Mouse (Mus musculus) NIH3T3 (cell line): ENCODE measurements around the gene Cpn2.

Experiments
- DNase-seq: peaks from one replicate; pipeline ENCODE4 v3.0.0-alpha.2; 2012; ENCODE audit warnings: low read depth

The Cpn2 gene

DNA sequence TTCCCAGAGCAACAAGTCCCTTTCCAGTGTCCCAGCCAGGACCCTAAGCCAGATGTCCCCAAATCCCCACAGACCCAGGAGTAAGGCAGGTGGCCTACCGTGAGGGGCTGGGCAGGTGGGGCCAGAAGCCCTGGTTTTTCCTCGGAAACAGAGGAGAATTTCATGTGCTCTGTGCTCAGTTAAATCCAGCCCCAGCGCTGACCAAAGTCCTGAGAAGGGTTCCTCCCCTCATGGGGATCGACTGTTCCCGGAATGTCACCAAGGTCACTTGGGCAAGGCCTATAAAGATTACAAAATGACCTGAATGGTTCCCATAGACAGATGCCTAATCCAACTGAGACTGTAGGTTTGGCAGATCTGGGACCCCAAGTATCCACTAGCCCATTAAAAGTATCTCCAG lies at the start of gene Cpn2:
Gene Cpn2 (minus strand): TSS at position 141 of the 400 bp plus-strand sequence.
- DNase-seq, result no peak

DNA sequence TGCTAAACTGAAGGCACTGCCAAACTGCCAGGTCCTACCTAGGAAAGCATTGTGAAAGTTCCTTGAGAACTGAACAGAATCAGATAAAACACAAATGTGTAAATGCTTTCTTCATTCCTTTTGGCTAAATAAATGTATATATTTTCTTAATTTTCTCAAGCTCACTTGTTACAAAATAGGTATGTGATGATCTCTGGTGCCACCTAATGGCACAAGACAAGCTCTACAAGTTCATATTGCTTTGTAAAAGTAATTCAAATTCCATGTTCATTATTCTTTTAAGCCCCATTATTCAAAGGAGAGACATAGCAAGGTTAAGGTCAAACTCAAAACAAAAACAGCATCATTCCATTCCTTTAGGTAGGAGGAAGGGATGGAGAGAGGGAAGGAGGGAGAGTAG lies 46.9 kb upstream of the Cpn2 start:
- DNase-seq, result peak; percentile 80

DNA sequence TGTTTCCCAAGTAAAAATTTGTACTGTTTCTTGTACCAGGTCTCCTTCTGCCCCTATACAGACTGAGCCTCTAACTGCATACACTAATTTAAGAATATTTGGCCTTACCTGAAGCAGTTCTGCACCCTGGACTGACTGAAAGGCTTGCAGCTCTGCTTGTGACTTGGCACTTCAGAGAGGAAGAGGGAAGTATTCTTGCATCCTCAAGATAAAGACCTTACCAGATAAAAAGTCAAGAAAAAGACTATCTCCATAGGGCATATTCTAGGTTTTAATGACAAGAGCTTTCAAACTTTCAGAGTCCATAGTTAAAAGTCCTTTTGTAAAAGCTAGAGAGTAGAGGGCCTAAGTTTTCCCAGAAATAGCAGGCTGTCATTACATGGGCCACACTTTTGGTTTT lies 43.3 kb upstream of the Cpn2 start, which contains the start of gene Gp5:
Gene Gp5 (minus strand): TSS at position 133 of the 400 bp plus-strand sequence.
- DNase-seq, result no peak

DNA sequence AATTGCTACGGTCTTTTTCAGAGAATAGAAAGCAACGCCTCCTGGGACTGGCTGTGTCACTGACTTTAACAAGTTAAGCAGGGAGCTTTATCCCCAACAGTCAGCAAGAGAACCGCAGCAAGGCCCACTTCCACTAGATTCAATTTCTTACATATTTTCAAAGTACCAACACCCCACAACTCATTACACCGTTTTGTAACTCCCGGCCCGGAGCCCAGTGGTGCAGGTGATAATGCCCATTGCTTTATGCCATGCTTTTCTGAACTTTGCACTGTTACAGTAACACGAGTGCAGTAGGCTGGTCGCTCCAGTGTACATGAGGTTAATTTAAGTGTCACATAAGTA lies 42.8 kb upstream of the Cpn2 start:
- no peak for DNase-seq

DNA sequence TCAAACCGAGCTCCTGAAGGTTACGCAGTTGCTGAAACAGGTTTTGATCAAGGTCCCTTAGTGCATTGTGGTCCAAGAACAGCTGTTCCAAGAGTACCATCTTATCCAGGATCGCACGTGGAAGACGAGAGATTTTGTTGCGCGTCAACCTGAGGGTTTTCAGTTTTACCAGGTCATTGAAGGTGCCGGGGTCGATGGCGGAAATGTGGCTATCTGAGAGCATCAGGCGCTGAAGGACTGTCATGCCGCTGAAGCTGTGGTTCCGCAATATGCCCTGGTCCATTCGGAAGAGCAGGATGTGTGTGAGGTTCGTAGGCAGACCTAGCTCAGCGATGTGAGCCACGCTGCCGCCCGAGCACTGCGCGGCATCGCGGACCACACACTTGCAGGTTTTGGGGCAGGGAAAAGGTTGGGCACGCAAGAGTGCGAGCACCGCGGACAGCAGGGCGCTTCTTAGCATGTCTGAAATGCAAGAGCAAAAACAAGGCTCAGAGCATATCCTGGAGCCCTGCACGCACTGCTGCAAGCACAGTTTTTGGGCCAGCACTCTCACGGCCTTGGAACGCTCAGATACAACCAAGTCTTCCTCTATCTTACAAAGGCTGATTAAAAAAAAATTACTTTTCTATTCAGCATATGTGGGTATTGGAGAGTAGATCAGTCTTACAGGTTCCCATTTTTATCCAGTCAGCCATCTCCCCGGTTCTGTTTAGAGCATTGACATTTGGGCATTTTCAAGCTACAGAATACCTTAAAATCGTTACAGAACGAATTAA lies 42.3 kb upstream of the Cpn2 start:
- no peak for DNase-seq

DNA sequence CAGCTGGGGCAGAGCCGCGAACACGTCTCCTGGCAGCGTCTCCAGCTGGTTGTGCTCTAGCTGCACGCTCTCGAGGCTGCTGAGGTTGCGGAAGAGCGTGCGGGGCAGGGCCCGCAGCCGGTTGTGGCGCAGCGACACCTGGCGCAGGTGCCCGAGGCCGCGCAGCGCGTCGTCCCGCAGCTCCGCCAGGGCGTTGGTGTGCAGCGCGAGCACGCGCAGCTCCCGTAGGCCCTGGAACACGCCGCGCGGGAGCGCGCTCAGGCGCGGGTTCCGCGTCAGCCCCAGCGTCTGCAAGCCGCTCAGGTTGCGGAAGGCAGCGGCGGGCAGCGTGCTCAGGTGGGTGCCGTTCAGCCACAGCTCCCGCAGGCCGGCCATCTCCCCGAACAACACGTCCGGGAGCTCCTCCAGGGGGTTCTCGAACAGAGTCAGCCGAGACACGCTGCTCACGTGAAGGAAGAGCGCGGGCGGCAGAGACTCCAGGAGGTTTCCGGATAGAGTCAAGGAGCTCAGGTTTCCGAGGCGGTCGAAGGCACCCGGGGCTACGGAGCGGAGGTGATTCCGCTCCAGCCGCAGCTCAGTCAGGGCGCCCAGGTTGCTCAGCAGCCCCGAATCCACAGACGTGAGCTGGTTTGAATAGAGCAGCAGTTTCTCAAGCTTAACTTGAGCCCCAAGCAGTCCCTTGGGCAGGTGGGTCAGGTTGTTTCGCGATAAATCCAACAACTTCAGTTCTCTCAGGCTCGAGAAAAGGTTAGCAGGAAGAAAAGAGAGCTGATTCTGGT lies 41.5 kb upstream of the Cpn2 start:
- DNase-seq, result no peak

DNA sequence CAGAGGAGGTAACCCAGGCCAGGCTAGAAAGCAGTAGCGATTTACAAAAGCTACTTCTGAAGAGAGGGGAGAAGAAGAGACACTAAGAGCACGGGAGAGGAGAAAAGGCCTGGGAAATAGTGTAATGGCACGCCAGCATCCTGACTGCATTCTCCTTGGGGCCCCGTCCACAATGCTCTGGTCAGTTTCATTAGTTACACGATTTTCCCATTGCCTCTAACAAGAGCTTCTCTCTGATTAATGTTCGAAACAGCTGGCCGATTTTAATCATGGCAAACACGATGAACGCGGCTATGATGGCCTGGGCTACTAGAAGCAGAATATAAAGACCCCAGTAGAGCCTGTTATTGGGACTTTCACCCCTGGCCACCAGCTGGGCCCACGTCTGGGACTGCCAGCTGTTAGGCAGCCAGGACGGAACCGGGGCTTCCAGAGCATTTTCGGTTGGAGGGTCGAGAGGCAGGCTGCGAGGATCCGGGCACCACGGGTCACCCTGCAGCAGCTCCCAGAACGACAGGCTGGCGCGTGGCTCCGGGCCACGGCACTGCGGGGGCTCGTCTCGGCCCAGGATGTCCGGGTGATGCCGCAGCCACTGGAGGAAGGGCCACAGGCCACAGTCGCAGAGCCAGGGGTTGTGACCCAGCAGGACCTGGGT lies 40.8 kb upstream of the Cpn2 start:
- DNase-seq, result no peak

DNA sequence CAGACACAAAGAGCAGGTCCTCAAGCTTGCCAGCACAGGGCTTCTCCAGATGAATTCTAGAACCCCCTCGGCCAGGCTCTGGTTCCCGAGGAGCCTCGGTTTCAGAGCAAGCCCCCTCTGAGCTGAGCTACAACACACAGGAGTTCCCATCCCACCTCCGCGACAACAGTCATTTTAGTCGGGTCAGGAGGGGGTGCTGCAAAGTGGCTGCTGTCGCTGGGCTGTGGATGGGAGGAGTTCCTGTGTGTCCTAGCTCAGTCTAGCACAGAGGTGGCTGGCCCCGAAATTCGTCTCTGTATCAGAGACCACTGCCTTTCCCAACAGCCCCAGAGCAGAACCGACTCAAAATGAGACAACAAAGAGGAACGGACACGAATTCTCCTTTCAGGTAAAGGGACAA lies 40.0 kb upstream of the Cpn2 start:
- no peak for DNase-seq

DNA sequence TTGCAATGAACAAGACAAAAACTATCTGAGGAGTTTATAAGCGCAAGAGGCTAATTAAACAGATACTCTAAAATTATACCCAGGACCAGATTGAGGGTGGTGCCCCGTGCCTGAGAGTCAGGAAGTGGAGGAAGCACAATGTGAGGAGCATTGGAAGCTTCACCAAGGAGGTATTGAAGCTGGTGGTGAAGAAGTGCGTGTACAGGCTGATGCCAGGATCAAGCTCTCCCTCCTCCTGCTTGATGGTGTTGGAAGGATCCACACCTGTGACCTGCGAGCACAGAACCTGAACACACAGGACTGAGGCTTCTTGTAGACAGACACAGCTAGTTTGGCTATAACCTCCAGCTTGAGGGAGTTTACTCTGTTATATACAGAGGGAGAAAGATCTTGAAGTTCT lies 38.8 kb upstream of the Cpn2 start:
- no peak for DNase-seq

DNA sequence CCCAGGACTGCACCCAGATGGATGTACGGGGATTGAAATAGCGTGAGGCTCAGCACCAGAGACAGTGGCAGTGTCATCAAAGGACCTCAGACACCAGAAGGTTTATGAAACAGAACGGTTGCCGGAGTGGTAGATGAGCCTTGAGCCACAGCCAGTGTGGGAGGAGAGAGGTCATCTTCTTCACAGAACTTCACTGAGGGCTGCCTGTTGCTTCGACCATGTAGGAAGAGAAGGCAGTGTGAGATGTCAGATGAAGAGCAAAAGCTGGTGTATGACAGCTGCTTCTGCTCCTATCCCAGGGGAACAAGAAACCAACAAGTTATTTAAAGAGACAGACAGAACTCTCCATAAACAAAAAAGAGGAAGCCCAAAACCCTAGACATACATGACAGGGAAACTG lies 36.9 kb upstream of the Cpn2 start:
- DNase-seq, result no peak

DNA sequence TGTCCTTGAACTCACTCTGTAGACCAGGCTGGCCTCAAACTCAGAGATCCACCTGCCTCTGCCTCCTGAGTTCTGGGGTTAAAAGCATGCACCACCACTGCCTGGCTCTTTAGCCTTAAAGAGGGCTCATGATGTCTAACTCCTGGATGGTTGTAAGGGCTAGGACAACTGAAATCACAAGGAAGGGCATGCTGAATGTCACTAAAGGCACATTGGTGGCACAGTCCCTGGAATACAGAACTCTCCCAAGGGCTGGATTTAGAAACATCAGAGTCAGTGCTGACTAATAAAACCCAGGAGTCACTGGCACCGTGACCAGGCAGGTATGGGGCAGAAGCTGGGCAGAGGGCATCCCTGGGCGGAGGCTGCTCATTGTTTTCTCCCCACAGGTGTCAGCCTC lies 36.1 kb upstream of the Cpn2 start:
- DNase-seq, result no peak

DNA sequence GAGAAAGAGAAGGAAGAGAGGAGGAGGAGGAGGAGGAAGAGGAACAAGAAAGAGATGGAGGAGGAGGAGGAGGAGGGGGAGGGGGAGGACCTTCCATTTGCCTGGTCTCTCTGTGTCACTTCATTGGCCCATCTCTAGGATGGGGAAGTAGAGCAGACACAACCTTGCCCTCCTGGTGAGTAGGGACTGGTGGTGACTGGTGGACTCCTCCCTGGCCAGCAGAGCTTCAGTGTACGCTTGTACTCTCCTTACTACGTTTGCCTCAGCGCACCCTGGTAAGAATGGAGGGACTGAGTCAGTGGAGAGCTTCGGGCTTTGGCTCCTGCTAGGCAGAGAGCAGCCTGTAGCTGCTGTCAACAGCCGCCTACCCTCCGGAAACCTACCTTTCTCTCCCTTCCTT lies 35.4 kb upstream of the Cpn2 start:
- no peak for DNase-seq

DNA sequence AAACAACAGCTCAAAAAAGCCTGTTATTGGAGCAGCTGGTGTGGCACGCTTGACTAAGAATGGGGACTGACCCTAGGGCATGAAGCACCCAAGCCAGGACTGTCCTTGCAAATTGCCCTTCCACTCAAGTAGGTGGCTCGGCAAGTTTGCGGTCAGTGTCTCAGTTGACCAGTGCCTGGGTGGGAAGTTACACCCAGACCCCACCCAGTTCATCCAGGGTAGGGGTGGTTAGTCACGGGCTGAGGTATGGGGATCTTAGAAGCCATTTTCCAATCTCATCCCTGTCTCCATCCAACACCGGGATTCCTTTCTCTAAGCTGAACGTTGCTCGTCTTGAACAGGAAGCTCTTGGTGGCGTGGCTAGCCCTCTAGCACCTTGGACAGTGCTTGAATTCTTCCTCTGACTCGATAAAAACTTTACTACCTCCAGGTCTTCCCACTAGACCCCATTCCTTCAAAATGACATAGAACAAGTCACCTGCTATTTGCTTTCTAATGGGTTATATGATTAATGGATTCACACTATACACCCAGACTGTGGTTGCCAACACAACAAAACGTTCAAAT lies 32.5 kb upstream of the Cpn2 start:
- DNase-seq, result peak; percentile 42

DNA sequence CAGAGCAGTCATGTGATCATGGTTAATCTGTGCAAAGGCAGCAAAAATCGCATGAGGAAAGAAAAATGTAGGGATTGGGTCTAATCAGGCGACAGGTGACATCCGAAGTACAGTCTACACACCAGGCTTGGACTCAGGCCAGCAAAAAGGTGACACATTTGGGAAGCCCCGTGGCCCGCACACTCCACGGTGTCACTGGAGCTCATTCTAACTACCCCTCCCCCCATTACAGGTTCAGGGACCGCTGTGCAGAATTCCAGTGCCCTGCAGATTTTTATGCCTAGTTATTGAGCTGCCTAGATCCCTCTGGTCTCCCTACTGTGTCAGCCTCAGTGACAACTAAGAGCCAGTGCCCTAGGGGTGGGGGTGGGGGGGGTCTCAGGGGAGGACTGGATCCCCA lies 30.2 kb upstream of the Cpn2 start:
- no peak for DNase-seq

DNA sequence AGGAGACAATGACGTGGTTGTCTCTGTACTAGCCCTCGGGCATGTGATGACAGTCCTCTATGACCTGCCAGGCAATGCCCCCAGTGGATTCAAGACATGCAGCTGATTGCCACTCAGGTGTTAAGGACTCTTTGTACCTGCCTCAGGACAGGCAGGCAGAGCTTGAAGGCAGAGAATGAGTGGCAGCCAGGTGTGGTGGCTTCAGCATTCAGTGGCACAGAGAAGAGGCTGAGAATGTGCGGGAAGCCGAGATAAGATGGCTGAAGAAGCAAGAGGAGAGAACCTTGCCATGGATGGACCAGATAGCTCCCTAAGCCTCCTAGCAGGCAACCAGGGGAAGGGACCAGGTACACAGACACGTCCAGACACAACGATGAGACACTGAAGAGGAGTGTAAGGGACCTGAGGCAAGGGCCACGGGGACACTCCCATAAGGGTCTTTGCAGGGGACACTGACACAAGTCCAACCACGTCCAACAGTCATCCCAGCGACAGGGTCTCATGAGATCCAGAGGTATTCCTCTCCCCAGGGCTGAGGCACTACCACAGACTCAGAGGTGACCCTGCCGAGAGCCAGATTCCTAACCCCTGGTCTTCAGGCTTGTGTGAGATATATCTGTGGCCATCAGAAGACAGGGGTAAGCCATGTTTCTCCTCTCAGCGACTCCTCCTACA lies 29.4 kb upstream of the Cpn2 start:
- no peak for DNase-seq

DNA sequence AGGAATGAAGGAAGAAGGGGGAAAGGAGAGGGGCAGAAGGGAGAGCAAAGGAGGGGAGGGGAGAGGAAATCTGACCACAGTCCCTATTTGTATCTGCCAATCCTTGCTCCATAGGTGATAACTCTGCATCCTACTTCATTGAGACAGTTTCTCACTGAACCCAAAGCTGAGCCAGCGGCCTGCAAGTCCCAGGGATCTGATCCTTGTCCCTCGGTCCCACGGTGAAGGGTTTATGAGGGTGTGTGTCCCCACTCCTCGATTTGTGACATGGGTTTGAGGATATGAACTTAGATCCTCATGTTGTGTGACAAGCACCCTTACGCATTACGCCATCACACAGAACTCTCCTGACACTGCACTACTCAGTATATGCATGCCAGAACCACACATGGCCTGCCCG lies 27.8 kb upstream of the Cpn2 start:
- no peak for DNase-seq

DNA sequence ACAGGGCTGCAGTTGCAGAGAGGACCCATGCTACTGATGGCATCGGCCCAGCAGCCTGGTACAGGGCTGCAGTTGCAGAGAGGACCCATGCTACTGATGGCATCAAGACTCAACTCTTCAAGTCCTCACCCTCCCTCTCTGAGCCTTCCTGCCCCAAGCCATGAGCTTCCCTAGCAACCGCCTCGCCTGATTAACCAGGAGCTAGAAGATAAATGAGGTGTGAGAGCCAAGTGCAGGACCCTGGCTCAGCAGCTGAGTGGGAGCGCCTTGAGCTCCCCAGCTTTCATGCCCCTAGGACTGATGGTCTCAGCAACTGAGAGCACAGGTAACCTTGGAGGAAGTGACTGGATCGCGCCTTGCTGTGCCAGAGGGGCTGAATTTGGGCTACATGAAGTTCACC lies 23.1 kb upstream of the Cpn2 start:
- no peak for DNase-seq

DNA sequence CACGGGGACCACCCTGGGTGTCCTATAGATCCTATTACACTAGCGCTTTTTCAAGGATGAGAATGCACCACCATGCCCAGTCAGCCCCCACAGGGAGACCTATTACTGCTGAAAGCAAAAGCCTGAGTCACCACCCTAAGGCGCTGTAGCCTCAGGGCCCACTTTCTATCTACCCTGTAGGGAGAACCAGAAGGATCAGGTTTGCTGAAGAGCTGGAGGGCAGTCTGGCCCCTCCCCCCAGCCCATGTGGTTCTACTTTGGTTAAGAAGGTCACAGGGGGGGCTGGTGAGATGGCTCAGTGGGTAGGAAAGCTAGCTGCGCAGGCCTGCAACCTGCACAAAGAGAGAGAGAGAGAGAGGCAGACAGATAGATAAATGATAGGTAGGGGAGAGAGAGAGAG lies 18.4 kb upstream of the Cpn2 start:
- peak; percentile 85 for DNase-seq

DNA sequence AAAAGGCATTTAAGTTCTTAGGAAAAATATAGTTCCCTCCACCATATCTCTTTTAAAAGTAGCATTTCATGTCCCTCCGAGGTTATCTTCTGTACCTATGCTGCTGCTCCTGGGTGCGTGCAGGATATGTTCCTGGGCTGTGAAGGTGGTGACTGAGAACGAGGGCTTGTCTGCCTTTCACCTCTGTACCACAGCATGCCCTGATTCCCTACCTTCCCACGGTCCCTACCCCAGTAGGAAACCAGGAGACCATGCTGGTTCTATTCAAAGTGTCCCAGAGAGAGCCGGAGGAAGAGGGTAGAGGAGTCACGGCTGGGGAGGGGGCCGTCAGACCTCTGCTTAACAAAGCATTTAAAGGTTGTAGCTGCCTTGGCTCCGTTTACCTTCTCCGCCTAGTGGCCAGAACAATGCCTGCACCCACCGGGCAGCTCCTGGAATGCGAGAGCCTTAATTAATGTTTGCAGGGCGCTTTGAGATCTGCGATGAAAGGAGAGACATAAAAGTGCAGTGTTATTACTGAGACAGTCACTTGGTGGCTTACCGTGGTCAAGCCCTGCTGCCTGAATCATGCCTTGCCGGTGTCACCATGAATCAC lies 16.5 kb upstream of the Cpn2 start:
- peak; percentile 60 for DNase-seq

DNA sequence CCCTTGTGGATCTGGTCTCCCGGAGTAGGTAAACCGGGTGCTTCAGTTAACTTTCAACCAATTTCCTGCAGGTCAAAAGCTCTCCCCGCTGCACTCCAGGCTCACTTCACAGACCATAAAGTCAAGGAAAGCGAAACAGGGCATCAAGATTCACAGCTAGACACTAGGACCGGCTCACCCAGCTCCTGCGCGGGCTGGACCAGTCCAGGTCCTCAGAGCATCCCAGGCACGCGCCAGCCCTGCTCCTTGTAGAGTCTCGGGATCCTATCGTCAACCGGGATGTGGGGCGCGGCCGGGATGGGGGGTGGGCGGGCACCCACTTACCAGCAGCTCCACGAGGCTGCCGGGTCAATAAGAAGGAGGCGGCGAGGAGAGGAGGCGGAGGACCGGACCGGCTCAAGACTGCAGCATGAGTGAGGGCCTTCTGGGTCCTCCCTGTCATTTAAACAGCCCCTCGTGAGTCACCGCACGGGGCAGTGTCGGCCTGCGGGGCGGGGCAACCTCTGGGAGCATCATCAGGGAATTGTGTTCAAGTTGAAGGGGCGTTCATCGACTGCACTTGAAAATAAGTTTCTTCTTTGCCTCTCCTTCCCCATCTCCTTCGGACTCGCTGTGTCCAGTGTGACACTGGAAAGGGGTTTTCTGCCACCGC lies 15.7 kb upstream of the Cpn2 start, which contains the start of gene Lrrc15:
Gene Lrrc15 (minus strand): TSS at position 413 of the 652 bp plus-strand sequence.
- no peak for DNase-seq

DNA sequence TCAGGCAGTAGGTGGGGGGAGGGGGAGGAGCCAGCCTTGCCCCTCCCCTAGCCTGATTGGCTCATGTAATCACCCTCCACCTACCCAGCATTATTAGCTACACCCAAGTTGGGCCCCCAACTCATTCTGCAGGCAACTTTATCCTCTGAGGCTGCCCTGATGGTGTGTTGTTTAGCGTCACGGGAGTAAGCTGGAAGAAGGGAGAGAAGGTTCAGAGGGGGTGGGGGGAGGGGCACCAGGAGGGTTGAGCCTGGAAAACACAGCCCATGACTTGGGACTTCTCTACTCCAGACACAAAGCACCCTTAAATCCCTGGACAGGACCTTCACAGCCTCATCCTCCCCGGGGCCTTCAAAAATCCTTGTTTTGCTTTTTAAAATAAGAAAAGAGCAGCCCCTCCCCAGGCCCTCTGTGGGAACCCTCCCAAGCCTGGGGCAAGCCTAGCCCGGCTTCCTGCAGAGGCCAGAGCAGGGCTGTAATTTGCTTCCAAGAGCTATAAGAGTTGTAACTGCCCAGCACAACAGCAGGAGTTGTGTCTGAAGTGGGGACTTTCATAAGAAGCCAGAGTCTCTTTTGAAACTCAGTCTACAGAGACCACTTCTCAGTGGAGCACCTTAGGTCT lies 13.5 kb upstream of the Cpn2 start:
- peak; percentile 31 for DNase-seq
